Mouse (Mus musculus): Measurements from ENCODE around the gene Rarres2.

- TF ChIP-seq CTCF (conservative IDR thresholded peaks at IDR 0.05; ENCODE audit: insufficient read depth, insufficient read length, low read depth, low read length) (no peak), POLR2A (IDR thresholded peaks at IDR 0.05; ENCODE audit: low read depth, low read length) (no peak)
Observed at GRCm38 (mm10) chr6:48614756-48615155, 42.2 kb upstream of the Rarres2 start.
